Mouse (Mus musculus) right cerebral cortex, adult 2 months (tissue): Measurements from ENCODE around the gene 1110017D15Rik.
"Not testable (repeated sequence)": the region's sequence is repeated elsewhere in the genome, so short reads cannot be mapped to it uniquely, and the experiment has no call there.

ENCODE experiments used
- DNase-seq, 2 experiments: peaks; one replicate each; pipeline ENCODE4 v3.0.0; 2021 to 2022; ENCODE audit warnings: low spot score in 2 of 2

Gene 1110017D15Rik

GRCm38 (mm10) chr4:41480254-41480653 is 36.9 kb downstream of the 1110017D15Rik start:
- no peak for DNase-seq

- DNase-seq, result no peak
Measured at GRCm38 (mm10) chr4:41479456-41479804, 37.7 kb downstream of the 1110017D15Rik start.

GRCm38 (mm10) chr4:41478751-41479455 is 38.2 kb downstream of the 1110017D15Rik start:
- DNase-seq, result no peak

GRCm38 (mm10) chr4:41477648-41478160 is 39.4 kb downstream of the 1110017D15Rik start:
- DNase-seq, result no peak

GRCm38 (mm10) chr4:41471384-41471689 is 45.8 kb downstream of the 1110017D15Rik start:
- DNase-seq, result no peak

GRCm38 (mm10) chr4:41470684-41471383 is 46.3 kb downstream of the 1110017D15Rik start:
- peak; percentile 66 for DNase-seq

GRCm38 (mm10) chr4:41470051-41470683 is 47.0 kb downstream of the 1110017D15Rik start:
- DNase-seq, result no peak

GRCm38 (mm10) chr4:41469199-41469598 is 47.9 kb downstream of the 1110017D15Rik start:
- no peak for DNase-seq

GRCm38 (mm10) chr4:41468396-41469080 is 48.6 kb downstream of the 1110017D15Rik start:
- peak; percentile 74 to 78 for DNase-seq

GRCm38 (mm10) chr4:41465287-41465665 is 51.9 kb downstream of the 1110017D15Rik start:
- no peak for DNase-seq

GRCm38 (mm10) chr4:41464345-41465286 is 52.5 kb downstream of the 1110017D15Rik start, which contains the start of the genes Kif24 and Nudt2:
TSS of gene Kif24 (minus strand) at chr4:41464887.
TSS of gene Nudt2 (plus strand) at chr4:41465151.
- peak; percentile 98 to 99 for DNase-seq

GRCm38 (mm10) chr4:41463051-41463738 is 53.9 kb downstream of the 1110017D15Rik start:
- not testable (repeated sequence) for DNase-seq

GRCm38 (mm10) chr4:41460690-41461089 is 56.4 kb downstream of the 1110017D15Rik start:
- no peak for DNase-seq
